Mouse (Mus musculus) heart, embryonic 15.5 days (tissue): ENCODE data around the gene Eif4enif1. TPM values are rescaled to one million over a fixed set of nuclear protein-coding genes. Genes with fewer than 3 reads are reported as not detected.

Experiments used
- ATAC-seq: fragments of 200-750 bp; cut with Nextera tagmentation; replicated peaks from 2 replicates; pipeline ENCODE4 v1.8.0; 2017; ENCODE audit warnings: low read depth, moderate TSS enrichment; ENCODE audit not compliant: insufficient number of reproducible peaks, insufficient read depth, low FRiP score
- H3K27ac ChIP-seq: fragments of 300-500 bp; sonication (generic); 2 replicates; pipeline ENCODE4 v1.5.1; 2015; ENCODE audit warnings: mild to moderate bottlenecking, inconsistent platforms
- H3K27me3 ChIP-seq: fragments of 300-500 bp; sonication (generic); 2 replicates; pipeline ENCODE4 v1.6.1; 2015; ENCODE audit warnings: inconsistent platforms
- H3K36me3 ChIP-seq: fragments of 300-500 bp; sonication (generic); 2 replicates; pipeline ENCODE4 v1.6.1; 2015; ENCODE audit warnings: mild to moderate bottlenecking, inconsistent platforms
- H3K4me1 ChIP-seq: fragments of 300-500 bp; sonication (generic); replicated peaks from 2 replicates; pipeline ENCODE4 v1.6.1; 2015; ENCODE audit warnings: inconsistent platforms
- H3K4me2 ChIP-seq: fragments of 300-500 bp; sonication (generic); 2 replicates; pipeline ENCODE4 v1.6.1; 2015; ENCODE audit warnings: inconsistent platforms, mild to moderate bottlenecking, moderate library complexity
- H3K4me3 ChIP-seq: fragments of 300-500 bp; sonication (generic); 2 replicates; pipeline ENCODE4 v1.5.1; 2015; ENCODE audit warnings: mild to moderate bottlenecking, inconsistent platforms
- H3K9ac ChIP-seq: fragments of 300-500 bp; sonication (generic); 2 replicates; pipeline ENCODE4 v1.6.1; 2015; ENCODE audit warnings: mild to moderate bottlenecking, inconsistent platforms
- H3K9me3 ChIP-seq: fragments of 300-500 bp; sonication (generic); replicated peaks from 2 replicates; pipeline ENCODE4 v1.6.1; 2016; ENCODE audit warnings: inconsistent platforms
- whole genome bisulfite sequencing: fragments of 180-500 bp; shearing (Covaris S2); methylation state at CpG from one replicate; pipeline ENCODE4 v1.1.7; 2015; ENCODE audit warnings: mixed read lengths; 5-methylcytosine and 5-hydroxymethylcytosine counted together
- polyA plus RNA-seq: library from polyadenylated mRNA; unstranded; fragments of >200 nt; fragmentation: Nextera tagmentation; extraction: Ambion mirVana; gene quantifications from 2 replicates; pipeline ENCODE4 v1.2.1, GENCODE M21; 2015

Eif4enif1 gene
- polyA plus RNA-seq, 1 experiment from 2014 or later: 29.4 TPM

- under 1% methylated on average over 50 of the region's 50 CpGs for whole genome bisulfite sequencing
- peaks cover 53% of the 10 kb centered on the region for H3K4me1 ChIP-seq
- no peak for ATAC-seq
These were observed 88.6 kb downstream of the Eif4enif1 start for GRCm38 (mm10) chr11:3290640-3291310.

GRCm38 (mm10) chr11:3291311-3292061 is 89.3 kb downstream of the Eif4enif1 start:
- peak overlapping the region; percentile 99 for H3K9ac ChIP-seq
- H3K4me3 ChIP-seq: peak overlapping the region; percentile 77
- no peak for ATAC-seq
- H3K27me3 ChIP-seq: no peaks in the 10 kb centered on the region
- peaks cover 57% of the 10 kb centered on the region for H3K4me1 ChIP-seq
- H3K9me3 ChIP-seq: no peaks in the 10 kb centered on the region
- peak overlapping the region; percentile 99 for H3K27ac ChIP-seq
- H3K36me3 ChIP-seq: peaks cover 29% of the 10 kb centered on the region
- 2% methylated on average over 26 of the region's 26 CpGs for WGBS
- H3K4me2 ChIP-seq: peak overlapping the region; percentile 85

More at GRCm38 (mm10) chr11:3290640-3291310, 88.6 kb downstream of the Eif4enif1 start:
- peak overlapping the region; percentile 85 for H3K4me2 ChIP-seq
- peaks cover 25% of the 10 kb centered on the region for H3K36me3 ChIP-seq
- peak overlapping the region; percentile 99 for H3K9ac ChIP-seq
- no peaks in the 10 kb centered on the region for H3K27me3 ChIP-seq
- H3K9me3 ChIP-seq: no peaks in the 10 kb centered on the region
- peak overlapping the region; percentile 99 for H3K27ac ChIP-seq
- H3K4me3 ChIP-seq: peak overlapping the region; percentile 77

GRCm38 (mm10) chr11:3292062-3292421 is 89.8 kb downstream of the Eif4enif1 start:
- ATAC-seq: no peak
- H3K27ac ChIP-seq: peak overlapping the region; percentile 99
- peak overlapping the region; percentile 85 for H3K4me2 ChIP-seq
- H3K4me3 ChIP-seq: peak overlapping the region; percentile 77
- no peaks in the 10 kb centered on the region for H3K27me3 ChIP-seq
- no peaks in the 10 kb centered on the region for H3K9me3 ChIP-seq
- H3K36me3 ChIP-seq: peaks cover 31% of the 10 kb centered on the region
- WGBS: under 1% methylated on average over 8 of the region's 8 CpGs
- H3K4me1 ChIP-seq: peaks cover 57% of the 10 kb centered on the region
- peak overlapping the region; percentile 99 for H3K9ac ChIP-seq

- H3K36me3 ChIP-seq: peaks cover 31% of the 10 kb centered on the region
- H3K4me1 ChIP-seq: peaks cover 57% of the 10 kb centered on the region
These were observed 90.6 kb downstream of the Eif4enif1 start for GRCm38 (mm10) chr11:3292711-3293249.

GRCm38 (mm10) chr11:3293361-3293760 is 91.2 kb downstream of the Eif4enif1 start:
- peaks cover 53% of the 10 kb centered on the region for H3K4me1 ChIP-seq
- 53% methylated on average over 4 of the region's 4 CpGs for WGBS

More at GRCm38 (mm10) chr11:3292711-3293249, 90.6 kb downstream of the Eif4enif1 start:
- 4% methylated on average over 8 of the region's 8 CpGs for WGBS
- ATAC-seq: no peak
- Histone ChIP-seq H3K9ac (peak overlapping the region; percentile 99), H3K27ac (peak overlapping the region; percentile 99), H3K27me3 (no peaks in the 10 kb centered on the region), H3K9me3 (no peaks in the 10 kb centered on the region), H3K4me2 (peak overlapping the region; percentile 85), H3K4me3 (peak overlapping the region; percentile 77)

More at GRCm38 (mm10) chr11:3293361-3293760, 91.2 kb downstream of the Eif4enif1 start:
- Histone ChIP-seq H3K27ac (peak overlapping the region; percentile 99; the same call in 1 of the 2 replicates), H3K9me3 (no peaks in the 10 kb centered on the region), H3K4me2 (peak overlapping the region; percentile 85), H3K4me3 (peak overlapping the region; percentile 77), H3K27me3 (no peaks in the 10 kb centered on the region), H3K36me3 (peaks cover 31% of the 10 kb centered on the region), H3K9ac (peak overlapping the region; percentile 99)
- ATAC-seq: no peak

Other genes with a start within 250 kb of the Eif4enif1 start
- 10.9 and 12.0 TPM in 2 replicates for gene Sfi1, start 8.9 kb upstream of the Eif4enif1 start, polyA plus RNA-seq
- gene Drg1, start 64.0 kb downstream of the Eif4enif1 start, polyA plus RNA-seq: 142 and 159 TPM in 2 replicates
- gene Patz1, start 86.5 kb downstream of the Eif4enif1 start, polyA plus RNA-seq: 20.0 and 32.0 TPM in 2 replicates
- gene Pik3ip1, start 128.0 kb downstream of the Eif4enif1 start, polyA plus RNA-seq: 35.1 and 36.1 TPM in 2 replicates
- gene Limk2, start 206.8 kb downstream of the Eif4enif1 start, polyA plus RNA-seq: 42.3 and 54.6 TPM in 2 replicates
- gene Rnf185, start 250.0 kb downstream of the Eif4enif1 start, polyA plus RNA-seq: 25.9 and 30.2 TPM in 2 replicates